Mouse (Mus musculus) liver, embryonic 14.5 days (tissue): ENCODE measurements around the gene Cela1.

Experiments used
- CTCF ChIP-seq: IDR thresholded peaks from 2 replicates; pipeline ENCODE4 v1.5.1; 2016; ENCODE audit warnings: antibody characterized with exemption, low read depth, control low read depth
- EP300 ChIP-seq: IDR thresholded peaks from 2 replicates; pipeline ENCODE4 v1.6.1; 2016; ENCODE audit warnings: antibody characterized with exemption, low read depth

DNA sequence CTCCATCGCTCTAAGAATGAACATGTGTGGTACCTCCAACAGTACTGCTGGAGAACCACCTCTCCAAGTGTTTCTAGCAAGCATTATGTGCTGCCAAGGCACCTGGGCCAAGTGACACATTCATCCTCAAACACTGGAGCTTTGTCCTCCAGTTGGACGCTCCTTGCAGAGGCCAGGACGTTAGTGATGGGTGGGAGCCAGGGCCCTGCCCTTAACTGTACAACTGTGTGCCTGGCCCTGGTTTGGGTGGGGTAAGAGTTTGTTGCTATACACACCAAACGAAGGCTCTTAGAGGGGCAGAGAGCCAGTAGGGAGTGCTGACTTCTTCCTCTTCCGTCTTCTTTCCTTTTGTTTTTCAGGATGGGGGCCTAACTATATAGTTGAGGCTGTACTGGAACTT is 12.7 kb upstream of the Cela1 start:
- TF ChIP-seq CTCF (no peak), EP300 (no peak)
